Mouse (Mus musculus): ENCODE data around the gene Adgrl2.

- TF ChIP-seq EP300 (IDR thresholded peaks at IDR 0.05; ENCODE audit: low read depth) (peak; percentile 60; the same call in 1 of the 2 replicates), CTCF (IDR thresholded peaks at IDR 0.05; ENCODE audit: low read depth) (no peak; the same call in 1 of the 2 replicates)
Measured at GRCm38 (mm10) chr3:148887902-148888301, 102.5 kb downstream of the Adgrl2 start.
